Mouse (Mus musculus): ENCODE measurements around the gene Rbm43. TPM values are rescaled to one million over a fixed set of nuclear protein-coding genes. Genes with fewer than 3 reads are reported as not detected.

The Rbm43 gene
- 64.6 TPM for polyA plus RNA-seq (2015; fragmentation: Illumina TruSeq; extraction: RNeasy Lipid Tissue Mini Kit (QIAGEN cat#74804); ENCODE audit: insufficient read depth, low replicate concordance)

DNA sequence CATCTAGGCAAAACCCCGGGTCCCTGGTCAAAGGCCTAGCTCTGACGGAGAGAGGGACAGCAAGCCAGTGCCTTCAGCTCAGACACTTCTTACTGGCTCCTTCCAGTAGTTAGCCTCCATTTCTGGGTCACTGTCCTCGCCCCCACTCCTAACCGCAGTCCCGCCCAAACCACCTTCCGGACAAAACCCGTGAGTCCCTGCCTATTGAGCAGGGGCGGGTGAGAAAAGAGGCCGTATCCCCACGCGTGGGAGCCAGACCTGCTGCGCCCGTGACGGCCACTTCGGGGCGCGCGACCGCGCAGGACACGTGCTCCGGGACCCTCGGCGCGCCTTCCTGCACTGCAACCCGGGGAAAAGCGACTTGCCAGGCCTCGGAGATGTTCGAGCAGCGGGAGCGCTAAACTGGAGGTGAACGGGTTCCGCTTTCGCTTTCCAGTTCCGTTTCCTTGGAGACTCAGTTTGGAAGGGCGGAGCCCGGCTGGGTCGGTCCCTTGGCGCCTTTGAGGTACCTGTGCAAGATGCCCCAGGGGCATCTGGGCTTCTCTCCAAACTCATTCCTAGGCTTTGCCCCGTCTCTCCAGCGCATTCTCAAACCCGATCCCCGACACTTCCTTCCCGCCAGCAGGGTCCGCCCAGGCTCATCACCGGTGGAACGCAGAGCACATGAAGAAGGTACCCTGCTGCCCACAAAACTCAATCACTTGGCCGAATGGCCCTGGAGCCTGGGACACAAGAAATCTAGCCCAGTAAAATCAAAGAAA, at the start of gene Rbm43:
TSS of gene Rbm43 (minus strand) at position 590 of the 761 bp plus-strand sequence.

DNA sequence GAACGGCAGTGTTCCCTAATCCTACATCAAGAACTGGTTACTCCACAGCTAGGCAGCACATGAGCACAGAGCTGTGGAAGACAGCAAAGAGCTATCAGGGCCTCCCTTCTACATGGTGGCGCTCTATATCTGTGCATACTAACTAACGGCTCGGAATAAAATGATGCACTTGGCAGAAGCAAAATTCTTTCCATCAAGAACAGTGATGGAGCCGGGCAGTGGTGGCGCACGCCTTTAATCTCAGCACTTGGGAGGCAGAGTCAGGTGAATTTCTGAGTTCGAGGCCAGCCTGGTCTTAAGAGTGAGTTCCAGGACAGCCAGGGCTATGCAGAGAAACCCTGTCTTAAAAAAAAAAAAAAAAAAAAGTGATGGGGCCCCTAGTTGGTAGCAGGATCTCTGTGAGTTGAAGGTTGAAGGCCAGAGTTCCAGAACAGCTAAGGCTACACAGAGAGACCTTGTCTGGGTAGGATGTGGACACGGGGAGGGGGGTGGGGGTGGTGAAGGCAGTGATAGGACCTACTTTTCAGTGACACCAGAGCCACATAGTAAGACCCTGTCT, 38.5 kb upstream of the Rbm43 start, which contains the start of gene Nmi:
TSS of gene Nmi (minus strand) at position 85 of the 559 bp plus-strand sequence.

Other genes with a start within 250 kb of the Rbm43 start
- gene Nmi, start 38.3 kb upstream of the Rbm43 start, polyA plus RNA-seq (2015; fragmentation: Illumina TruSeq; extraction: RNeasy Lipid Tissue Mini Kit (QIAGEN cat#74804); ENCODE audit: insufficient read depth, low replicate concordance) = 94.4 TPM
- 0.50 TPM for gene Tnfaip6, start 102.8 kb upstream of the Rbm43 start, polyA plus RNA-seq (2015; fragmentation: Illumina TruSeq; extraction: RNeasy Lipid Tissue Mini Kit (QIAGEN cat#74804); ENCODE audit: insufficient read depth, low replicate concordance)
- gene Rif1, start 137.7 kb upstream of the Rbm43 start, polyA plus RNA-seq (2015; fragmentation: Illumina TruSeq; extraction: RNeasy Lipid Tissue Mini Kit (QIAGEN cat#74804); ENCODE audit: insufficient read depth, low replicate concordance) = 44.2 TPM